Mouse (Mus musculus) lung, postnatal 4 days (tissue): ENCODE measurements around the gene Oasl2.
"Not testable (repeated sequence)": the region's sequence is repeated elsewhere in the genome, so short reads cannot be mapped to it uniquely, and the experiment has no call there.

Experiments
- DNase-seq, 2 experiments: peaks; one replicate each; pipeline ENCODE4 v3.0.0; 2021

Oasl2 gene

GRCm38 (mm10) chr5:114896688-114897373, at the start of gene Oasl2:
TSS of gene Oasl2 (plus strand) at chr5:114896936.
- no peak for DNase-seq

GRCm38 (mm10) chr5:114851565-114852236, 45.0 kb upstream of the Oasl2 start:
- DNase-seq = no peak

GRCm38 (mm10) chr5:114853364-114853763, 43.4 kb upstream of the Oasl2 start, which contains the start of gene 4930519G04Rik:
TSS of gene 4930519G04Rik (plus strand) at chr5:114853664.
- not testable (repeated sequence) for DNase-seq

GRCm38 (mm10) chr5:114858582-114858981, 38.2 kb upstream of the Oasl2 start, which contains the start of gene Gm9936:
TSS of gene Gm9936 (minus strand) at chr5:114858682.
- DNase-seq = no peak

GRCm38 (mm10) chr5:114859253-114859652, 37.5 kb upstream of the Oasl2 start:
- peak; percentile 70 to 82 for DNase-seq

DNA sequence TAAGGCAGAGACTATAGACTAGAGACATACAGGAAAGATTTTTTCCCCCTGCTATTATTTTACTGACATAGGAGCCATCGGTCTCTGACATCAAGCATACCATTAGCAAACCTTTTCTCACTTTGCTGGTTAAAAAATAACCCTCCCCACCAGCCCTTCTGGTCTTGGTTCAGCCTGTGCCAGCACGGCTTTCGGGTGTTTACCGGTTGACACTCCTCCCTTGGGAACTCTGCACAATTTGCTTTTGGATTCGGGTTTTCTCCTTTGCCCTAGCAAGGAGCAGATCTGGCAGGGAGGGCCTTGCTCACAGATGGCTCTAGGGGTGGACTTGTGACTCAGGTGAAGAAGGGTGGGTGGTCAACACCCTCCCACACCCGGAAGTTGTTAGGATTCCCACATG, 35.0 kb upstream of the Oasl2 start:
- DNase-seq = no peak

DNA sequence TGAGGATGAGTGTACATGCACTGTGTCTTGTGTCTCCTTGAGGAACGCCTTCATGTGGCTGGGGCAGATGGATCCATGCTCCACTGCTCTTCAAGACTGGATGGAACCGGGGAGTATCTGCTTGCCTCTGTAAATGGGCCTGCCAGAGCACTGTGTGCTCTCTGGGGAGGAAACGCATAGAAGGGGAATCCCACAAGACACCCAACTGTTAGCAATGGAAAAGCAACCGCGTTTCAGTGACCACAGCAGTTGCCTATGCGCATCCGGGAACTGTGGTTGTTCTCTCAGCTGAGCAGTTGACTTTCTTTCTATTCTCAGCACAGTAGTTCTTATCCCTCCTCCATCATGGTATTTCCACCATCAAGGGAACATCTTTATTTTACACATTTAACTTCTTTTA, 31.9 kb upstream of the Oasl2 start:
- DNase-seq = peak in 1 of 2 experiments; percentile 10

DNA sequence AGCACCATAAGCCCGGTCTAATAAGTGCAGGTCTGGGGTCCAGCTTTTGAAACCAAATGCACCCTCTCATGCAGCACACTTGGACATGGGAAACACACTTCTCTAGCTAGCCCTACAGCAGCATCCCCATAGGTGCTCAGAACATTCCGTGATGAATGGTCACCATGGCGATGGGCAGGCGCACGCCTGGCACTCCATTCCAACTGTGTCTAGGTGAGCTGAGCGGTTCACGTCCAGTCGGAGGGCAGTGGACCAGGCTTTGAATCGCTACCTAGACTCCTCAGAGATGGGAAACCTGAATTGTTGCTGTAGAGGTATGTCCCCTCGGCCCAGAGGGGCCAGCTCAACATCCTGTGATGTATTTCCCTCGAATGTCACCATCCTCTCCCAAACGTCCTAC, 31.5 kb upstream of the Oasl2 start:
- peak in 1 of 2 experiments; percentile 16 for DNase-seq

DNA sequence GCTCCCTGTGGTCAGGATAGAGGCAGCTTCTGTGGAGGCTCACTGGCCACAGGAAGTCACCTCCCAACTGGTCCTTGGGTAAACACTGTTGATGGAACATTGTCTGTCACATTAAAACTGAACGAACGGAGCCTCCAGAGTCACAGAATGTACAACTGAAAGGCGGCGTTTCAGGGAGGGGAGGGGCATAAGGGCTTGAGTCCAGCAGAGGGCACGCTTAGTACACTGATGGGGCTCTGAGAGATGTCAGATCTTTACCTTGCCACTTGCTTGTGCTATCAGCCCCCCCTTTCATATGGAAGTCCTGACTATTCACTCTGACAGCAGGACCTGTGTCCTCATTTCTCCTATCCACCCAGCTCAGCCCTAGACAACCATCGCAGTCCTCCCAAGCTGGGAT, 20.9 kb upstream of the Oasl2 start:
- DNase-seq = no peak

DNA sequence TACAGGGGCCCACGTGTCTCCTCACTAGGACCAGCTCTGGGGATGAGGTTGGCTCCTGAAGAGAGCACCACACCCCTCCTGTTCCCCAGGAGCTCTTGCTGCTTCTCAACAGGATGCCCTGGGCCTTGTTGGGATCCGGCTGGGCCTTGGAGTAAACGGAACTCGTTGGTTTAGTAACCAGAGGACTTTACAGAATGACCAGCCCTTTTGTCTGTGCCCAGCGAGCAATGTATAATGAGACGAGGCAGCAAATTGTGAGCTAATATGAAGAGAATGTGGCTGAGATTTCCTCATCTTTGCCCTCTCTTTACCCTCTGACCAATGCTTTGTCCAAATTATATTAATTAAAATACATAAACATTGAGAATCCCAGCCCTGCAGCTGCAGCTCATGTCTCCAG, 20.4 kb upstream of the Oasl2 start:
- no peak for DNase-seq

GRCm38 (mm10) chr5:114877487-114877886, 19.2 kb upstream of the Oasl2 start:
- no peak for DNase-seq

DNA sequence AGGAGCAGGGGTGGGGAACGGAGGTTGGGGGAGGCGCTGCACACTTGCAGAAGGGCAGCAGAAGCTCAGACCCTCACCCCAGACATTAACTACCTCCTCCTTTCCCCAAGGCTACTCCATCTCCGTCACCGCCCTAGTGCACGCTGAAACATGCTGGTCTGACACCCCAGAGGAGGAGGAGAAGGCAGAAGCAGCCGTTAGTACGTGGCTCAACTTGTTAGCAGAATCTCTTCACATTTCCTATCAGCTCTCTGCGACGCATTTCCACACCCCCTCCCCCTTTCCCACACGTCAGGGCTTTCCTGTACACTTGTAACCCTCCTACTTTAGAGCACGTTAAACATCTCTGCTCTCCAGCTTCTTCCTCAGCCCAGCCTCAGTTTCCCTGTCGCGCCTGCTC, 17.3 kb upstream of the Oasl2 start:
- no peak for DNase-seq

DNA sequence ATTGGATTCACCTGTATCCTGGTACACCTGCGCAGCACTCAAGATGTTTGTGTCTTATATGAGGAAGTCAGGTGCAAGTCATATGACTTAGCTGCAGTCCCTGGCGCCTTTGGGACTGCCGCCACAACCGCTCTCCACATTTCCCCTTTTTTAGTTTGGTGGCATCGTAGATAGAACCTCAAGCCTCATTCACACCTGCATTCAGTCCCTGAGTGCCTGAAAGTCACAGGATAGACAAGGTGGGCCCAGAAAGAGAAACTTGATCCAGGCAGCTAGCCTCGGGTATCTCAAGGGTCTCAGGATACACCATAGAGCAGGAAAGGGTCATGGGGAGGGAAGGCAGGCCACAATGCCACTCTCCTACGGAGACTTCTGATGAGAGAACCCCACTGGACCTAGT, 14.4 kb upstream of the Oasl2 start:
- not testable (repeated sequence) for DNase-seq

DNA sequence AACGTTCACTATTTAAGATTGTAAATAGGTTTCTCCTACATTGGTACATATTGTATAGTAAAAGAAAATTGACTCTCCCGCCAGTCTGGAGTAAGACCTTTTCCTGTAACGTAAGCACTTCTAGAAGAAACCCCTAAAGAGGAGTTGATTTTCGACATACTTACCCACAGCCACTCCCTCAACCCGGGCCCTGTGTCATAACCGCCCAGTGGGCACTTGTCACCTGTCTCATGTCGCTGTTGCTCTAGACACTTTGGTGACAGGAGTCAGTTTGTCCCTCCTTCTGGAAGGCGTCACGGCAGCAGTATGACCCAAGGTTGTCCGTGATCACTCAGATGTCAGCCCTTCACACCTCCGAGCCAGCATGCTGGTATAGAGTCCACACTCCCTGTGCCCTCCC, 13.7 kb upstream of the Oasl2 start:
- no peak for DNase-seq

GRCm38 (mm10) chr5:114886801-114887200, 9.9 kb upstream of the Oasl2 start:
- no peak for DNase-seq

- DNase-seq = no peak
Observed at GRCm38 (mm10) chr5:114888995-114889394, 7.7 kb upstream of the Oasl2 start.

DNA sequence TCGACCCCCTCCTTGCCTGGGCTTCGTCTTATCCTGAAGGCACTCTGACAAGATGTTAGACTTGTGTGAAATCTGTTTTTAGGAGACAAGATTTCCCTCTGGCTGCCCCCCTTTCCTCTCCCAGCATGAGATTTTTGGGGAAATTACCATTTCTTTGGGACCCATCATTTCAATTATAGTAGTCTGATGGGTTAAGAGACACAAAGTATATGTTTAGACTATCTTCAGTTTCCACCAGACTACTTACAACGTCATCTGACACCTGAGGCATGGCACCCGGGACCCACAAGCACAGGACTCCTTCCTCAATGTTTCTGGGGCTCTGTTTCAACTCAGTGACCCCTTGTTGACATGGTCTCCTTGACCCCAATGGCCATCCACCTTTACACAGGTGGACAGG, 1.2 kb upstream of the Oasl2 start:
- DNase-seq = no peak

DNA sequence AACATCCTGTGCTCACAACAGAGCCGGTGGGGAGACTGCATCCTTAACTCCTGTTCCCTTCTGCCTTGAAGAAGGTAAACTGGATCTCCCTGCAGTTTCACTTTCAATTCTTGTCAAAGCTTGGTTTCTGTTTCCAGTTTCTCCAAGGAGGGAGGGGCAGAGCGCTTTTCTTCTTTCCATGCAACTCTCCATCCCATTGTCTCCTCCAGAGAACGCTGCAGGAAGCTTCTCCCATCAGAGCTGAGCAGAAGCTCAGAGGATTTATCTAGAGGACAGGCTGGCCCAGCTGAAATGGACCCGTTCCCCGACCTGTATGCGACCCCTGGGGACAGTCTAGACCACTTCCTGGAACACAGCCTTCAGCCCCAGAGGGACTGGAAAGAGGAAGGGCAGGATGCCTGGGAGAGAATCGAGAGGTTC, 648 bp downstream of the Oasl2 start:
- peak; percentile 33 to 41 for DNase-seq

GRCm38 (mm10) chr5:114898857-114899256, 2.1 kb downstream of the Oasl2 start:
- no peak for DNase-seq

- DNase-seq = peak in 1 of 2 experiments; percentile 52
Observed at GRCm38 (mm10) chr5:114902413-114902812, 5.7 kb downstream of the Oasl2 start.

DNA sequence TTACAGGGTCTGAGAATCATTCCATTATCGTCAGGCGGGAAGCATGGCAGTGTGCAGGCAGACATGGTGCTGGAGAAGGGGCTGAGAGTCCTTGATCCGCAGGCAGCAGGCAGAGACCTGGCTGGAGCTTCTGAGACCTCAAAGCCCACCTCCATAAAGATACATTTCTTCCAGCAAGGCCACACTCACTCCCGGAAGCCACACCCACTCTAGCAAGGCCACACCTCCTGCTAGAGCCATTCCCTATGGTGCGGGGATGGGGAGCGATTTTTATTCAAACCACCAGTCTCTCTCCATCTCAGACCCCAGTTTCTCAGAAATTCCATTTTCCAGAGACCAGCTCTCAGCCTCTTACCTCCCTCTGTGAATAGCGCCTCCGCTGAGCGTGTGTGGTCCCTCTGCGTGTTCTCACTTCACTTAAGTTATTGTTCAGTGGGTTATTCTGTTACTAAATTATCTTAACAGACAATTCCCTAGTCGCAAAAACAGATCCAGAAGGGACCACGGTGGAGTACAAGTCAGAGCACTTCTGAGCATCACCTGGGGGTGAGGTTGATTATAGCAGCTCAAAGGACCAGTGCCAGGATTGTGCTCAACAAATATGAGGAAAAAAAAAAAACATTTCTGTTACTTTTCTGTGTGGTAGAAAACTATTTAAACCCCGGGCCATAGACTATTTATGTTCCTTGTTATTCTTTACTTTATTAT, 12.0 kb downstream of the Oasl2 start:
- DNase-seq = no peak

DNA sequence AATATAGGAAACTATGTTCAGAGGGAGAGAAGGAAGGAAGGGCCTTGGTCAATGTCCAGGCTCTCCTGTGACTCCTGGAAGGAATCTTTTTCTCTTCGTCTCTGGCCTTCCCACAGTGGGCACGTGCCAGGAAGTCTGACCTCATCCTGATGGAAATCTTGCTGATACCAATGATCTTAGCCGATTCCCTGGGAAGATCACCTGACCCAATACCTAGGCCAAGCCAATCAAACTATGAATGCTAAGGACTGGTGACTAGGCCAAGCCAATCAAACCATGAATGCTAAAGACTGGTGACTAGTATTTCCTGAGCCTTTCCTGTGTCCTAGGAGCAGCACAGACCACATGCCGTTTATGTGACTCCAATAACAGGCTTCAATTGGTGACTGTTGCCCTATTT, 16.9 kb downstream of the Oasl2 start:
- DNase-seq = no peak

- no peak for DNase-seq
Observed at GRCm38 (mm10) chr5:114914855-114915254, 18.1 kb downstream of the Oasl2 start.

DNA sequence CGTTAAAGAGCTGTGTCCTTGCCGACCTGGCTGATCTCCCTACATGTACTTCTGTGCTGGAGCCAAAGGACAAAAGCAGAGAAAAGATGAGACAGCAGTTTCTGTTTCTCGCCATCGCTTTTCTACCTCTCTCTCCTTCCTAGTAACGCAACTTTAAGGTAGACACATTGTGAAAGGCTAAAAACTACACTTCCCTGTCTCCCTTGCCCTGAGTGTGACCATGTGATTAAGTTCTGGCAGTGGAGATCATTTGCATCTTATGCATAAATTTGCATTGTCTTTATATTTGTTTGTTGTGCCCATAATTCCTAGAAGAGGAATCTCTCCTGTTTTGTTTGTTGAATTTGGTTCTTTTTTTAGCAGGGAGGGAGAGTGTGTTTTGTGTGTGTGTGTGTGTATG, 19.1 kb downstream of the Oasl2 start:
- no peak for DNase-seq
